Mouse (Mus musculus) adrenal gland, adult 2 months (tissue): ENCODE measurements around the gene Gm14322. TPM values are rescaled to one million over a fixed set of nuclear protein-coding genes. Genes with fewer than 3 reads are reported as not detected.
A peak's percentile ranks its signal among the peaks of the same experiment; 100 is the strongest.
"Not testable (repeated sequence)": the region's sequence is repeated elsewhere in the genome, so short reads cannot be mapped to it uniquely, and the experiment has no call there.

Experiments used
- DNase-seq: peaks from one replicate; pipeline ENCODE4 v3.0.0; 2021
- long read RNA-seq: library from polyadenylated mRNA; stranded (forward); transcript quantifications from one replicate; pipeline ENCODE4 v2.0.0, GENCODE M21; 2021
- polyA plus RNA-seq: library from polyadenylated mRNA; depleted of rRNA; stranded (reverse); fragments of >200 nt; gene quantifications from 2 replicates; pipeline ENCODE4 v1.2.3, GENCODE M21; 2012; rRNA removed
- total RNA-seq, 2 experiments: library from RNA; stranded (reverse); gene quantifications; 2 replicates each; pipeline ENCODE4 v1.2.3; 2021

Gm14322 gene
- 10 to 100 TPM; 31.9 to 46.2 TPM for total RNA-seq
- 0.16 and 0.30 TPM in 2 replicates for polyA plus RNA-seq
- long read RNA-seq, partial matches to known transcripts, result 6 of 14 reads
- long read RNA-seq, other reads (novel, unspliced or antisense), result 8 of 14 reads

- DNase-seq, result peak; percentile 69
Measured at GRCm38 (mm10) chr2:177758941-177759558, at the start of gene Gm14322. Gene Gm14322, plus strand, starts transcription at chr2:177759288.

GRCm38 (mm10) chr2:177741487-177741886 lies 17.6 kb upstream of the Gm14322 start:
- DNase-seq, result not testable (repeated sequence)

- not testable (repeated sequence) for DNase-seq
Measured at GRCm38 (mm10) chr2:177787351-177787750, 28.3 kb downstream of the Gm14322 start.

- not testable (repeated sequence) for DNase-seq
Measured at GRCm38 (mm10) chr2:177806170-177806569, 47.1 kb downstream of the Gm14322 start.

Other genes with a start within 250 kb of the Gm14322 start
- gene Gm14406, start 181.1 kb upstream of the Gm14322 start, total RNA-seq, result under 1 TPM in 1 of 2 experiments, not detected in 1; 0.93 TPM
- not detected in 2 replicates for gene Gm14406, start 181.1 kb upstream of the Gm14322 start, polyA plus RNA-seq
- gene Gm14325, start 81.0 kb downstream of the Gm14322 start, total RNA-seq, result 100 to 1,000 TPM; 143 to 149 TPM
- gene Gm14325, start 81.0 kb downstream of the Gm14322 start, polyA plus RNA-seq, result 0.54 and 1.5 TPM in 2 replicates
- 1 to 10 TPM; 3.0 to 6.6 TPM for gene Gm14327, start 137.8 kb downstream of the Gm14322 start, total RNA-seq
- 0.11 and 0.16 TPM in 2 replicates for gene Gm14327, start 137.8 kb downstream of the Gm14322 start, polyA plus RNA-seq
- 1 to 10 TPM; 2.5 to 2.9 TPM for gene Zfp972, start 166.3 kb downstream of the Gm14322 start, total RNA-seq
- not detected in 2 replicates for gene Zfp972, start 166.3 kb downstream of the Gm14322 start, polyA plus RNA-seq
- 10 to 100 TPM; 29.6 to 31.1 TPM for gene Gm14326, start 198.0 kb downstream of the Gm14322 start, total RNA-seq
- 0.46 and 0.89 TPM in 2 replicates for gene Gm14326, start 198.0 kb downstream of the Gm14322 start, polyA plus RNA-seq